In the genomic region with DNA sequence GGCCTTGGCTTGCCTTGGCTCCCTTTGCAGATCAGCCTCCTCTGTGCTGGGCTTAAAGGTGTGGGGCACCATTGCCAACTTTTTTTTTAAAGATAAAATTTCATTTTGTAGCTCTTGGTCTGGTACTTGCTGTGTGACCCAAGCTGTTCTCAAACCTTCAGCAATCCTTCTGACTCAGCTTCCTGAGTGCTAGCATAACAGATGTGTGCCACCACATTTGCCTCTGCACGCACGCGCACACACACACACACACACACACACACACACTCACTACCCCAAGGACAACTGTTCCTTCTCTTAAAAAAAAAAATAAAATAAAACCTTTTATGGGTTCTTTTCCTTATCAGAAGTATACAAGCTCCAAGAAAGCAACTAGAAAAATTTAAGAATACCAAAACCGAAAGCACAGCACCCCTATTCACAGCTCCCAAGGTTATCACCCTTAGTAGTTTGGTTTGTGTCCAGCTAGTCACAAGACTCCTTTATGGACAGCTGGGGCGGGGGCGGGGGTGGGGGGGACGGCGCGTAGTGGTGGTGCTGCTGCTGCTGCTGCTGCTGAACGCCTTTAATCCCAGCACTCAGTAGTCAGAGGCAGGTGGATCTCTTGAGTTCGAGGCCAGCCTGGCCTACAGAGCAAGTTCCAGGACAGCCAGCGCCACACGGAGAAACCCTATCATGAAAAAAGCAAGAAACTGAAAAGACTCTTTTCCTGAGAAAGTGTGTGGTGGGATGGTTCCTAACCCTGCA, we compare ENCODE assay signal across 11 mouse cellular contexts.
A peak's percentile ranks its signal among the peaks of the same experiment; 100 is the strongest.
DNase-seq lines count a peak whose midpoint lies in the region; ATAC-seq and TF ChIP-seq lines count a peak whose summit lies in the region.
"Had no signal": no experiment of that assay in that cellular context is flagged by ENCODE, and none has a peak within 500 bp of the region (broad histone marks: within the 10 kb centered on the region; RNA-seq: fewer than 3 reads in every experiment).

No protein-coding gene starts in this region.

- H3K9me3 ChIP-seq in heart, embryonic 16.5 days (replicated peaks; ENCODE audit: control insufficient read depth, low read length), result no peaks in the 10 kb centered on the region
- no peaks in the 10 kb centered on the region for H3K9me3 ChIP-seq in heart, embryonic 10.5 days
- no peaks in the 10 kb centered on the region for H3K9me3 ChIP-seq in limb, embryonic 10.5 days (replicated peaks)
- H3K9me3 ChIP-seq in forebrain, embryonic 11.5 days (ENCODE audit: control insufficient read depth, low read length), result no peaks in the 10 kb centered on the region
- H3K9me3 ChIP-seq: neural tube, embryonic 15.5 days had no signal

- H3K36me3 ChIP-seq in heart, embryonic 16.5 days (ENCODE audit: control insufficient read depth, insufficient read depth), result peaks cover 2% of the 10 kb centered on the region; the same call in 1 of the 2 replicates
- peaks cover 12% of the 10 kb centered on the region for H3K36me3 ChIP-seq in heart, embryonic 10.5 days
- H3K36me3 ChIP-seq in limb, embryonic 10.5 days, result peaks cover 31% of the 10 kb centered on the region
- no peaks in the 10 kb centered on the region; the same call in 1 of the 2 replicates for H3K36me3 ChIP-seq in kidney, adult 2 months (ENCODE audit: control insufficient read depth, insufficient read depth, low read length)
- no peaks in the 10 kb centered on the region for H3K36me3 ChIP-seq in forebrain, embryonic 11.5 days (ENCODE audit: control insufficient read depth, insufficient read depth, low read length)

- ATAC-seq in heart, embryonic 16.5 days (replicated peaks; ENCODE audit: extremely low read depth, insufficient read depth, low FRiP score), result no peak
- no peak for ATAC-seq in forebrain, embryonic 11.5 days (replicated peaks; ENCODE audit: low FRiP score)
- ATAC-seq: forebrain, embryonic 14.5 days had no signal

- no peak for TF ChIP-seq CTCF in kidney, adult 2 months (conservative IDR thresholded peaks at IDR 0.05; ENCODE audit: insufficient read depth, insufficient read length, low read depth, low read length)

- no peak overlapping the region for H3K4me3 ChIP-seq in heart, embryonic 16.5 days (ENCODE audit: low read length)
- H3K4me3 ChIP-seq in heart, embryonic 10.5 days, result no peak overlapping the region
- no peak overlapping the region for H3K4me3 ChIP-seq in limb, embryonic 10.5 days
- H3K4me3 ChIP-seq in kidney, adult 2 months (ENCODE audit: insufficient read depth, low read depth, low read length), result no peak overlapping the region
- H3K4me3 ChIP-seq in forebrain, embryonic 11.5 days (ENCODE audit: low read depth, low read length), result no peak overlapping the region
- H3K4me3 ChIP-seq: neural tube, embryonic 15.5 days had no signal

- H3K9ac ChIP-seq in heart, embryonic 16.5 days (ENCODE audit: low read length), result no peak overlapping the region
- no peak overlapping the region for H3K9ac ChIP-seq in forebrain, embryonic 11.5 days (ENCODE audit: low read length)
- H3K9ac ChIP-seq: neural tube, embryonic 15.5 days had no signal

- TF ChIP-seq POLR2A in kidney, adult 2 months (IDR thresholded peaks at IDR 0.05; ENCODE audit: low read depth, low read length), result no peak

- peak overlapping the region; percentile 32 for H3K27ac ChIP-seq in heart, embryonic 16.5 days (ENCODE audit: low read length)
- no peak overlapping the region for H3K27ac ChIP-seq in heart, embryonic 10.5 days
- peak overlapping the region; percentile 75 for H3K27ac ChIP-seq in limb, embryonic 10.5 days
- no peak overlapping the region; the same call in 1 of the 2 replicates for H3K27ac ChIP-seq in kidney, adult 2 months (ENCODE audit: insufficient read depth, low read depth, low read length)
- H3K27ac ChIP-seq in forebrain, embryonic 11.5 days (ENCODE audit: low read depth, low read length), result no peak overlapping the region
- H3K27ac ChIP-seq: neural tube, embryonic 15.5 days had no signal

- peaks cover 27% of the 10 kb centered on the region for H3K4me1 ChIP-seq in heart, embryonic 16.5 days (ENCODE audit: control insufficient read depth, insufficient read depth, low read length)
- H3K4me1 ChIP-seq in heart, embryonic 10.5 days, result peaks cover 31% of the 10 kb centered on the region
- H3K4me1 ChIP-seq in limb, embryonic 10.5 days, result peaks cover 44% of the 10 kb centered on the region
- peaks cover 16% of the 10 kb centered on the region; the same call in 1 of the 2 replicates for H3K4me1 ChIP-seq in kidney, adult 2 months (ENCODE audit: control insufficient read depth, insufficient read depth, low read length)
- H3K4me1 ChIP-seq in forebrain, embryonic 11.5 days (replicated peaks; ENCODE audit: control insufficient read depth, insufficient read depth, low read length), result no peaks in the 10 kb centered on the region

- intact Hi-C loops in left cerebral cortex, postnatal 25 days (cut with DNase I), result no loop called here

- no peaks in the 10 kb centered on the region for H3K27me3 ChIP-seq in heart, embryonic 16.5 days (ENCODE audit: control insufficient read depth, insufficient read depth, low read length)
- no peaks in the 10 kb centered on the region for H3K27me3 ChIP-seq in heart, embryonic 10.5 days (ENCODE audit: insufficient read depth, poor library complexity, severe bottlenecking)
- H3K27me3 ChIP-seq in limb, embryonic 10.5 days (ENCODE audit: low read depth, poor library complexity, severe bottlenecking), result no peaks in the 10 kb centered on the region
- H3K27me3 ChIP-seq in kidney, adult 2 months (replicated peaks; ENCODE audit: control insufficient read depth, insufficient read depth, low read length), result no peaks in the 10 kb centered on the region
- no peaks in the 10 kb centered on the region for H3K27me3 ChIP-seq in forebrain, embryonic 11.5 days (ENCODE audit: control insufficient read depth, insufficient read depth, low read length)
- H3K27me3 ChIP-seq: neural tube, embryonic 15.5 days had no signal

- no peak for DNase-seq in heart, embryonic 10.5 days (ENCODE audit: low spot score)
- peak; percentile 6 for DNase-seq in thymus, postnatal 0 days (ENCODE audit: low spot score)
- DNase-seq in thymus, adult 18-20 months, result no peak
- DNase-seq in limb, embryonic 10.5 days (ENCODE audit: low spot score), result no peak
- DNase-seq in kidney, adult 2 months, result no peak
- DNase-seq in left cerebral cortex, postnatal 25 days (ENCODE audit: low spot score in 2 of 2), result no peak
- DNase-seq in forebrain, embryonic 11.5 days (ENCODE audit: low spot score), result no peak
- DNase-seq: thymus, postnatal 36 days had no signal

- no peak overlapping the region for H3K4me2 ChIP-seq in heart, embryonic 16.5 days (ENCODE audit: low read depth, low read length)
- H3K4me2 ChIP-seq in forebrain, embryonic 11.5 days (ENCODE audit: low read depth, low read length, severe bottlenecking), result no peak overlapping the region
- H3K4me2 ChIP-seq: neural tube, embryonic 15.5 days had no signal

- 68% methylated on average over 13 of the region's 13 CpGs for WGBS in heart, embryonic 16.5 days
- WGBS in heart, embryonic 10.5 days, result 79% methylated on average over 13 of the region's 13 CpGs
- WGBS in limb, embryonic 10.5 days, result 79% methylated on average over 13 of the region's 13 CpGs
- 67% methylated on average over 13 of the region's 13 CpGs for WGBS in kidney, adult 2 months
- 84% methylated on average over 13 of the region's 13 CpGs for WGBS in forebrain, embryonic 11.5 days

Comparison
In these comparisons a context has a peak if more than half of its experiments do, and no peak if none do; other contexts are left out.
1. H3K27ac ChIP-seq: peak in heart, embryonic 16.5 days (single experiment) and limb, embryonic 10.5 days (single experiment); none in heart, embryonic 10.5 days (single experiment), kidney, adult 2 months (single experiment) and forebrain, embryonic 11.5 days (single experiment).